Mouse (Mus musculus): Measurements from ENCODE around the gene Cyp2d11.
"Not testable (repeated sequence)": the region's sequence is repeated elsewhere in the genome, so short reads cannot be mapped to it uniquely, and the experiment has no call there.

Cyp2d11 gene

DNA sequence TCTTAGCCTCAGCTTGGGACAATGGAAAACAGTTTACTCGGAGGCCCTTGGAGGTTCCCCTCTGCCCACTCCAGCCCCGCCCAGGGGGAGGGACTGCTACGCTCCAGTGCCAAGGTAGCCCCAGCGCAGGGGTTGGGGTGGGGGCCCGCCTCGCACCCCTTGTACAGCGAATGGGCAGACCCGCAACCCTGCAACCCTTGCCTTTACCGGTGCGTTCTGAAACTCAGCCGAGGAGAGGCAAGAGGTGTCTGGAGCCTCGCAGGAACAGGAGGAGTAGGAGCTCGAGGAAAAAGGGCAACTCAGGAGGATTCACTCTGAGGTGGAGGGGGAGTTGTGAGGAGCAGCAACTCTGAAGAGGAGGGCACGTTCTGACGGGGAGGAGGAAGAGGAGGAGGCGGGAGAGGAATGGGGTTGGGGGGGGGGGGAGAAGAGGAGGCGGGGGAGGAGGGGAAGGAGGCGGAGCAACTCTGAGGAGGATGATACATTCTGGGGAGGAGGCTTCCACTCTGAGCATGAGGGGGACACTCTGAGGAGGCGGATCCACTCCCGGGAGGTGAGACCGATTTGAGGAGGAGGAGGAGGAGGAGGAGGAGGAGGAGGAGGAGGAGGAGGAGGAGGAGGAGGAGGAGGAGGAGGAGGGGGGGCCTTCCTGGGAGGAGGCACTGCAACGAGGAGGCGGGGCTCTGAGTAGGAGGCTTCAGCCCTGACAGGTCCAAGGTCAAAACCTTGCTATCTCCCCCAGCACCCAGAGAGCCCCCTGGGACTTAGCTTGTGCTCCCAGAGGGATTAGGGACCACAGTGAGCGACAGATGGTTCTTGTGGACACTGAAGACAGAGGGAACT lies 13.7 kb downstream of the Cyp2d11 start, which contains the start of gene Cyp2d22:
Gene Cyp2d22 (minus strand): TSS at position 390 of the 843 bp plus-strand sequence.
- DNase-seq (ENCODE audit: low spot score) = peak; percentile 58

DNA sequence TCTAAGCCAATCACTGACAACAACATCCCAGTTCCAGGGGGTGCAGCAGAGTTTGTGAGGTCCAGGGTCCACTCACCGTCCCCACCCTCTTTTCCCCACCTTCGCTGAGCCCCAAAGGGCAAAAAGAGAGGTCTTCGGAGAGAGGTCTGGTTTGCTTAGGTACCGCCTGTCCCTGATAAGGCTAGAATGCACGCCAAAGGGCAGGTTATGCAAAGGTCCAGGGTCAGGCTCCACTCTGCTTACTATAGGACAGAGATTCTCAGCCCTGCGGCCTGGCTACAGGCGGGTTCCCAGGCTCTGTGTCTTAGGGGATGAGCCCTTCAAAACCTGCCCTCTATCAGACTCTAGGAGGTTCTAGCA lies 14.3 kb downstream of the Cyp2d11 start:
- no peak for DNase-seq (ENCODE audit: low spot score)

GRCm38 (mm10) chr15:82378261-82379180 lies 15.3 kb downstream of the Cyp2d11 start:
- peak; percentile 22 for DNase-seq (ENCODE audit: low spot score)

GRCm38 (mm10) chr15:82377701-82378100 lies 16.1 kb downstream of the Cyp2d11 start:
- DNase-seq (ENCODE audit: low spot score) = no peak

GRCm38 (mm10) chr15:82376393-82377138 lies 17.3 kb downstream of the Cyp2d11 start:
- no peak for DNase-seq (ENCODE audit: low spot score)

DNA sequence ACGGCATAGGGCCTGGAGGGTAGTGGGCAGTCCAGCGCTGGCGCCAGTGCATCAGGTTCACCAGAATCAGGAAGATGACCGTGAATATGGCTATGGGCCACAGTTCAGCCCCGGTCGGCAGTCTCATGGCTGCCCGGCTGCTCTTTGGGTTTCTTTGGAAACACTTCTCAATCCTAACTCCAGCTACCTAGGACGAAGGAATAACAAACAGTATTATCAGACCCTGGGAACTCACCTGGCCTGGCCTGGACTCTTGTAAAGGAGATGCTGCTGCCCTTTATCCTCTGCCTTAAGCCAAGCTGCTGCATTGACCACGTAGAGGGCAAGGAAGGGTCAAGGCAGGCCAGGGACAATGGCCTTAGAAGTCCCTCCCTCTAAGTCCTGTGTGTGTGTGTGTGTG lies 18.0 kb downstream of the Cyp2d11 start:
- no peak for DNase-seq (ENCODE audit: low spot score)

GRCm38 (mm10) chr15:82374437-82374836 lies 19.4 kb downstream of the Cyp2d11 start:
- no peak for DNase-seq (ENCODE audit: low spot score)

GRCm38 (mm10) chr15:82372991-82373390 lies 20.8 kb downstream of the Cyp2d11 start:
- DNase-seq (ENCODE audit: low spot score) = no peak

- no peak for DNase-seq (ENCODE audit: low spot score)
These were observed 21.4 kb downstream of the Cyp2d11 start for GRCm38 (mm10) chr15:82372446-82372845.

DNA sequence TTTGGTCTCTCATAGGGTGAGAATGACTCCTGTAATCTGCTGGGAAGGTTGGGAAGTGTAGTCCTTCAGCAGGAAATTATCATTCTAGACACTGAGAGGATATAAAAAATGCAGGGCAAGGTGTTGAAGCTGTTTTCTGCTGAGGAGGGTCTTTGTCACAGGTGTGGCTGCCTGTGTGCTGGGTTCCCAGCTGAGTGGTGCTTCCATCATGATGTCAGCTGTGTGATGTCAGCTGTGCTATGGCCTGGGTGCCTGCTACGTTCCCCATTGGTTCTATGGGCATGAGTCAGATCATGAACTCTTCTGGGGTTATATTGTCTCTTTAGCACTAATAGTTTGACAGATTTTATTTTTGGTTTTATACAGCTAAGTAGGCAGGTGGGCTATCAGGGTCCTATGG lies 25.0 kb downstream of the Cyp2d11 start:
- no peak for DNase-seq (ENCODE audit: low spot score)

- no peak for DNase-seq (ENCODE audit: low spot score)
These were observed 25.7 kb downstream of the Cyp2d11 start for GRCm38 (mm10) chr15:82368146-82368545.

DNA sequence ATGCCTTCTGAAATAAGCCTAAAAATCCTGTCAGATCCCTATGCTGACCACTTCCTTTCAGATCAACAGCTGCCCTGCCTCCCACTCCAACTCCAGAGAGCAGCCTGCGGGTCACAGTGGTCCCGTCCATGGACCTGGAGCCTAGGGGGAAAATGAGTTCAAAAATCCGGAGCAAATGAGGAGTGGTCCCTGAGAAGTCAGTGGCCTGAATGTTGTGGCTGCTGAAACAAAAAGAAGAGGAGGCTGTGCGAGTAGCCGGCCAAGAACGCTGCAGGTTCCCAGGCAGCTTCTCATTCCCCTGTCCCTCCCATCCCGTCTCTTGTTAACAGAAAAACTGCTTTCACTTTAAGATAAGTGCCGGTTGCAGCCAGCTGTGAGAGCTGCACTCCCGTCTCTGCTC lies 29.3 kb downstream of the Cyp2d11 start:
- not testable (repeated sequence) for DNase-seq (ENCODE audit: low spot score)

GRCm38 (mm10) chr15:82363801-82364200 lies 30.0 kb downstream of the Cyp2d11 start:
- not testable (repeated sequence) for DNase-seq (ENCODE audit: low spot score)

- DNase-seq (ENCODE audit: low spot score) = no peak
These were observed 31.6 kb downstream of the Cyp2d11 start for GRCm38 (mm10) chr15:82362234-82362633.

GRCm38 (mm10) chr15:82361459-82362018 lies 32.3 kb downstream of the Cyp2d11 start:
- no peak for DNase-seq (ENCODE audit: low spot score)

DNA sequence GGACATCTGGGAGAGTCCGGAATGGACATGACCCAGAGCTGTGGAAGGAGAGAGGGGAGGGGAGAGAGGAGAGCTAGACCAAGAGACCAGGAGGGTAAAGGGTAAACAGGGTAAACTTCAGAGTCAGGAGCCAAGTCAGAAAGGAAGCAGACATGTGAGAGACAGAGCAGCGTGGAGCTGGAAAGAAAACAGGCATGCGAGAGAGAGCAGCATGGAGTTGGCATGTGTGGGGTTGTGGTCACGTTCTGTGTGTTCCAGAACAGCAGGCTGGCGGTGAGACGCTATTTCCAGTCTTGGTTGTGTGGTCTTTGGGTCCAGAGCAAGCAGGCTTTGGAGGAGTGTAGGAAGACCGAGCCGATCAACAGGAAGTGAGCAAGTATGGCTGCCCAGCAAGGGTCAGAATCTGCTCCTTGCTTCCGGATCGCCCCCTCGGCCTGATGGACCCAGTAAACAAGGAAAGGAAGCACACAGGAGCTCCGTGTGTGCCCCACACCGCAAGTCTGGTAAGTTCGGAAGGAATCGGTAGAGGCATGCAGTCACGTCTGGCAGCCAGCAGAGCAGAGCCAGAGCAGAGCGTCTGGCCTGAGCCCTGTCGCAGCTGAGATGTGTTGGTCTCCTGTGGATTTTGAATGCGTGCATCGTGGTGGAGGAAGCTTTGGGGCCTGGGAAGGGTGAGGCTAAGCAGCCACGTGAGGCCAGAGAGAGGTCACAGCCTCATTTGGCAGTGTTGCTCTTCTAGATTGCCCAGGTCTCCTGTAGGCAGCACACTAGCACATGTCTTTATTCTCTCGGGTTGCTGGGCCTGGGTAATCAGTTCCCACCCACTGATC lies 35.2 kb downstream of the Cyp2d11 start:
- DNase-seq (ENCODE audit: low spot score) = no peak

DNA sequence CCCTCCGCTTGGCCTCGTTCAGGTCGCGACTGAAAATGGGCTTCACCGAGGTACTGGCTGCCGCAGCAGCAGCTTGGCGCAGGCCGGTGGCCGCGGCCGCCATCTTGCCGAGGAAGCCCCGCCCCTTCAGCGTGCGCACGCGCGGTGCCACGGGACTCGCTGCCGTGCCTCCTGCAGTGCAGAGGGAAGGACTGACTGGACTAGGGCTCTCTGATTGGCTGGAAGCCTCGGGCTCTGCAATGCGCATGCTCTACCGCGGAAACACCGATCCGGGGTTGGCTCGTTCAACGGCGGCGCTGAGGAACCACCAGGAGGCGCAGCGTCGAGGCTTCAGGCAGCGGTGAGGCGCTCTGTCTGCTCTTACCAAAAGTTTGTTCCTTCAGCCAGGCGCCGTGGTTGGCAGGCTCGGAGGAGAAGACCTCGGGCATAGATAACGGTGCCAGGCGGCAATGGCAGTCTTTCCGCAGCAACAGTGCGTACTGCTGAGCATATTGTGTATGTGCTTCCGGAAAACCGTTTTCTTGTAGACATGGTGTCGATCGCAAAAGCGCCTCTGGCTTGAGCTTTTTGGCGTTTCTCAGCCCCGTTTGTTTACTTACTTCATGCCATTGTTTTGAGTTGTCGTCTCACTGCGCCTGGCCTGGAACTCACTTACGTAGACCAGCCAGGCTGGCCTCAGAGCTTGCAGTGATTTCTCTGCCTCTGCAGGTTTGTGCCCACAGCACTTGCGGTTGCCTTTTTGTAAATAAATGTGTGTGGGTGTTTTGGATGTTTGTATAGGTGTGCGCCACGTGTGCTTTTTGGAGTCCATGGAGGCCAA lies 39.5 kb downstream of the Cyp2d11 start, which contains the start of gene Ndufa6:
Gene Ndufa6 (minus strand): TSS at position 197 of the 820 bp plus-strand sequence.
- DNase-seq (ENCODE audit: low spot score) = peak; percentile 99

DNA sequence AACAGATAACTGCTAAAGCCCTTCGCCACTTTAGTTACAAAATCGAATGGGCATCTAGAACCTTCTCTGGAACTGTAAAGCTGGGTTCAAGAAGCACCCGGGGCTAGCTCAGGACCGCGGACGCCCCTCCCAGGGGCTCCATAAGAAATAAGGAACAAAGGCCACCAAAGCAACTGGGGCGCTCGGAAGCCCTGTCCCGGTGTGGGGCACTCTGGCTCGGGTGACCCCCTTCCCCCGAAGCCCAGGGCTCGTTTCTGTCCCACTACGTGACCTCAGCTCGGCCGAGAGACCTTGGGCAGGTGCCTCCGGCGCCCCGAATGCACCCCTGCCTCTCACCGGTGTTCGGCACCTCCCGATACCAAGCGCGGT lies 40.1 kb downstream of the Cyp2d11 start:
- no peak for DNase-seq (ENCODE audit: low spot score)

GRCm38 (mm10) chr15:82353078-82353744 lies 40.6 kb downstream of the Cyp2d11 start:
- DNase-seq (ENCODE audit: low spot score) = no peak

All from retina, embryonic 14.5 days (tissue).